Mouse (Mus musculus): Measurements from ENCODE around the gene Atp8b3. TPM values are rescaled to one million over a fixed set of nuclear protein-coding genes. Genes with fewer than 3 reads are reported as not detected.

Atp8b3 gene
- polyA plus RNA-seq, 1 experiment from 2014 or later: 0.51 TPM

- Histone ChIP-seq H3K4me3 (peak overlapping the region; percentile 100), H3K36me3 (replicated peaks) (peaks cover 5% of the 10 kb centered on the region; the same call in 1 of the 2 replicates), H3K27me3 (replicated peaks; ENCODE audit: low read depth, poor library complexity, severe bottlenecking) (no peaks in the 10 kb centered on the region), H3K27ac (replicated peaks) (peak overlapping the region; percentile 99), H3K4me1 (peaks cover 43% of the 10 kb centered on the region), H3K9me3 (no peaks in the 10 kb centered on the region)
- 2% methylated on average over 13 of the region's 13 CpGs for WGBS
- no peak for DNase-seq (ENCODE audit: low spot score)
Observed at GRCm38 (mm10) chr10:80560621-80561020, 21.7 kb upstream of the Atp8b3 start.

- Histone ChIP-seq H3K36me3 (replicated peaks) (0 out of 2 replicates have a peak, but pooled peaks cover 5% of the 10 kb centered on the region), H3K27ac (replicated peaks) (no peak overlapping the region), H3K4me1 (peaks cover 43% of the 10 kb centered on the region), H3K4me3 (no peak overlapping the region), H3K27me3 (replicated peaks; ENCODE audit: low read depth, poor library complexity, severe bottlenecking) (no peaks in the 10 kb centered on the region), H3K9me3 (no peaks in the 10 kb centered on the region)
- DNase-seq (ENCODE audit: low spot score): no peak
- 91% methylated on average over 7 of the region's 7 CpGs for WGBS
Observed at GRCm38 (mm10) chr10:80559431-80559830, 20.5 kb upstream of the Atp8b3 start.

- peak; percentile 80 for DNase-seq (ENCODE audit: low spot score)
- 41% methylated on average over 5 of the region's 5 CpGs for WGBS
Observed at GRCm38 (mm10) chr10:80557346-80557965, 18.5 kb upstream of the Atp8b3 start.

GRCm38 (mm10) chr10:80553997-80554396, 15.1 kb upstream of the Atp8b3 start:
- WGBS: 88% methylated on average over 6 of the region's 6 CpGs
- Histone ChIP-seq H3K27ac (replicated peaks) (no peak overlapping the region), H3K4me3 (peak overlapping the region; percentile 16; the same call in 1 of the 2 replicates), H3K36me3 (replicated peaks) (peaks cover 37% of the 10 kb centered on the region), H3K27me3 (replicated peaks; ENCODE audit: low read depth, poor library complexity, severe bottlenecking) (no peaks in the 10 kb centered on the region), H3K9me3 (no peaks in the 10 kb centered on the region), H3K4me1 (peaks cover 28% of the 10 kb centered on the region)
- DNase-seq (ENCODE audit: low spot score): no peak

More at GRCm38 (mm10) chr10:80557346-80557965, 18.5 kb upstream of the Atp8b3 start:
- no peak overlapping the region; the same call in 1 of the 2 replicates for H3K27ac ChIP-seq (replicated peaks)
- no peaks in the 10 kb centered on the region for H3K27me3 ChIP-seq (replicated peaks; ENCODE audit: low read depth, poor library complexity, severe bottlenecking)
- peak overlapping the region; percentile 11; the same call in 1 of the 2 replicates for H3K4me3 ChIP-seq
- peaks cover 48% of the 10 kb centered on the region for H3K4me1 ChIP-seq
- no peaks in the 10 kb centered on the region for H3K9me3 ChIP-seq
- H3K36me3 ChIP-seq (replicated peaks): peaks cover 15% of the 10 kb centered on the region

- no peaks in the 10 kb centered on the region for H3K9me3 ChIP-seq
- H3K27ac ChIP-seq (replicated peaks): no peak overlapping the region
- peaks cover 28% of the 10 kb centered on the region for H3K4me1 ChIP-seq
- H3K27me3 ChIP-seq (replicated peaks; ENCODE audit: low read depth, poor library complexity, severe bottlenecking): no peaks in the 10 kb centered on the region
- H3K4me3 ChIP-seq: peak overlapping the region; percentile 16; the same call in 1 of the 2 replicates
- no peak for DNase-seq (ENCODE audit: low spot score)
- 91% methylated on average over 8 of the region's 8 CpGs for WGBS
- H3K36me3 ChIP-seq (replicated peaks): peaks cover 41% of the 10 kb centered on the region
Observed at GRCm38 (mm10) chr10:80553575-80553974, 14.7 kb upstream of the Atp8b3 start.

DNA sequence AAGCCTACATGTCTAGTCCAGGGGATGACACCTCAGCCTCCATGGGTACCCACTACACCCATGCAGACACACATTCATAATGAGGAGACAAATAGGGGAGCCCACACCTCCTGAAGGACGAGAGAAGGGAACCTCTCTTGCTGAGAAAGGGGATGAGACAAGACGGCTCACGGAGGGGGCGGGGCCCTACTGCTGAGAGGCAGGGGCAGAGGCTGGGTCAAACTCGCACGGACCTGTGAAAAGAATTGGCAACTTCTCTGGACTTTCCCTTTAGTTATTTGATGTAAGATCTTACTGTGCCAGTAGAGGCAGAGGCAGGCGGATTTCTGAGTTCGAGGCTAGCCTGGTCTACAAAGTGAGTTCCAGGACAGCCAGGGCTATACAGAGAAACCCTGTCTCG, 13.4 kb upstream of the Atp8b3 start:
- no peak overlapping the region for H3K4me3 ChIP-seq
- H3K27me3 ChIP-seq (replicated peaks; ENCODE audit: low read depth, poor library complexity, severe bottlenecking): no peaks in the 10 kb centered on the region
- H3K27ac ChIP-seq (replicated peaks): no peak overlapping the region
- peaks cover 19% of the 10 kb centered on the region for H3K4me1 ChIP-seq
- H3K9me3 ChIP-seq: no peaks in the 10 kb centered on the region
- DNase-seq (ENCODE audit: low spot score): no peak
- H3K36me3 ChIP-seq (replicated peaks): peaks cover 54% of the 10 kb centered on the region
- 66% methylated on average over 9 of the region's 9 CpGs for WGBS

DNA sequence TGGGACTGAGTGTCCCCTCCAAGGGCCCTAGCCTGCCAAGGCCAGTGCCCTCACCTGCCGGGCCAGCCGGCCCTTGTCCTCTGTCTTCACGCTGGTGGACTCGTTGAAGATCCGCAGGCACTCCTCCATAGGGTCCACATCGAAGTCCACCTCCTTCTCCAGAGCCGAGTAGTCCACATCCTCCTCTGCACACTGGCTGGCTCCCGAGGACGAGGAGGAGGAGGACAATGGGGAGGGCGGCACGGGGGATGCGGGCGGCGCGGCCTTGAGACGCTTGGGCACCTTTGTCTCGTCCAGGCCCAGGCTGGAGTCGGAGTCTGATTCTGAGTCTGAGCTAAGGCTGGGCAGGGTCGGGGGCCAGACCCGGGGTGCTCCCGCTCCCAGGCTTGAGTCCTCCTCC, 10.4 kb upstream of the Atp8b3 start:
- peaks cover 16% of the 10 kb centered on the region; the same call in 1 of the 2 replicates for H3K4me1 ChIP-seq
- H3K4me3 ChIP-seq: no peak overlapping the region; the same call in 1 of the 2 replicates
- DNase-seq (ENCODE audit: low spot score): no peak
- no peaks in the 10 kb centered on the region for H3K27me3 ChIP-seq (replicated peaks; ENCODE audit: low read depth, poor library complexity, severe bottlenecking)
- peaks cover 80% of the 10 kb centered on the region for H3K36me3 ChIP-seq (replicated peaks)
- 91% methylated on average over 21 of the region's 21 CpGs for WGBS
- no peak overlapping the region; the same call in 1 of the 2 replicates for H3K27ac ChIP-seq (replicated peaks)
- H3K9me3 ChIP-seq: no peaks in the 10 kb centered on the region

DNA sequence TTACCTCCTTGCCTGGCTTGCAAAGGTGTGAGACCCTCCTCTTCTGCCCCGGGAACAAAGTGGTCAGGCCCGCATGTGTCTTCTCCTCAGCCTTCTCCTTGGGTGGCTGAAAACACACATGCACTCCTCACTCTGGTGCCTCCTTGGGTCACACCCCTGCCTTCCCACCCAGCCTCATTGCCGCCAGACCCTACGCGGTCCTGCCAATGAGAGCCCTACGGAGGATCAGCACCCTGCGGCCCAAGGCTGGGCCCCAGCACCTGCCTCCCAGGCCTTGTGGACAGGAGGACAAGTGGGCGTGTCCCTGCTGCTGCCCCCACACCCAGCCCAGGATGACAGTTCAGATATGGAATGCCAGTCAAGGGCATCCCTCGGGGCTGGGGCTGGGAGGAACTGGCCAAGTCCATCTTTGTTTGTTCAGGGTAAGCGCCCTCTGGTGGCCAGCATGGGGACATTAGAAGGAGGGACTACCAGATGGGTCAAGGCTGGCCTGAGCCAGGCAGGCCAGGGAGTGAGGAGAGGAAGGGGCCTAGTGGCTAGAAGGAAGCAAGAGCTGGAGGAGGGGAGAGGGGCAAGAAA, 9.6 kb upstream of the Atp8b3 start:
- H3K27ac ChIP-seq (replicated peaks): no peak overlapping the region
- WGBS: 76% methylated on average over 10 of the region's 10 CpGs
- H3K36me3 ChIP-seq (replicated peaks): peaks cover 80% of the 10 kb centered on the region

DNA sequence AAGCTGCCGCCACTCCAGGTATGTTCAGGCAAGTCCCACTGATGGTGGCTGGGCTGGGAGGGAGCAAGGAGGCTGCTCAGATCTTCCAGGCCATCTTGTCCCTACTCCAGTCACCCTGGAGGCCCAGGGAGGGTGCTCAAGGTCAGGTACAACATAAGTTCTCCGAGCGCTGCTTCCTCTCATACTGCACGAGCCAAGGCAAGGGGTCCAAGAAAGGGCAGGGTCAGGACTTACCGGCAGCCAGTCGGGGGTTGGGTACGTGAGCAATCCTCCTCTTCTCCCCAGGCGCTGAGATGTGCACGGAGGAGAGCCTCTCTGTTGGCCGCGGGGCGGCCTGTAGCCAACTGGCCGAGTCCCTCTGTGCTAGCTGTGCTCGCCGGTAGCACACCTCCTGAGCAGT, 8.6 kb upstream of the Atp8b3 start:
- Histone ChIP-seq H3K9me3 (no peaks in the 10 kb centered on the region), H3K4me1 (peaks cover 9% of the 10 kb centered on the region; the same call in 1 of the 2 replicates), H3K27me3 (replicated peaks; ENCODE audit: low read depth, poor library complexity, severe bottlenecking) (no peaks in the 10 kb centered on the region), H3K36me3 (replicated peaks) (peaks cover 87% of the 10 kb centered on the region), H3K4me3 (no peak overlapping the region), H3K27ac (replicated peaks) (no peak overlapping the region)
- 93% methylated on average over 15 of the region's 15 CpGs for WGBS
- no peak for DNase-seq (ENCODE audit: low spot score)

More for the DNA sequence above, 9.6 kb upstream of the Atp8b3 start:
- H3K9me3 ChIP-seq: no peaks in the 10 kb centered on the region
- peak overlapping the region; percentile 9; the same call in 1 of the 2 replicates for H3K4me3 ChIP-seq
- DNase-seq (ENCODE audit: low spot score): peak; percentile 78
- H3K27me3 ChIP-seq (replicated peaks; ENCODE audit: low read depth, poor library complexity, severe bottlenecking): no peaks in the 10 kb centered on the region
- peaks cover 16% of the 10 kb centered on the region; the same call in 1 of the 2 replicates for H3K4me1 ChIP-seq

GRCm38 (mm10) chr10:80546945-80547344, 8.0 kb upstream of the Atp8b3 start:
- H3K4me1 ChIP-seq: peaks cover 9% of the 10 kb centered on the region; the same call in 1 of the 2 replicates
- no peak for DNase-seq (ENCODE audit: low spot score)
- WGBS: 96% methylated on average over 4 of the region's 4 CpGs
- no peak overlapping the region for H3K27ac ChIP-seq (replicated peaks)
- no peaks in the 10 kb centered on the region for H3K9me3 ChIP-seq
- no peak overlapping the region for H3K4me3 ChIP-seq
- no peaks in the 10 kb centered on the region for H3K27me3 ChIP-seq (replicated peaks; ENCODE audit: low read depth, poor library complexity, severe bottlenecking)
- H3K36me3 ChIP-seq (replicated peaks): peaks cover 91% of the 10 kb centered on the region

DNA sequence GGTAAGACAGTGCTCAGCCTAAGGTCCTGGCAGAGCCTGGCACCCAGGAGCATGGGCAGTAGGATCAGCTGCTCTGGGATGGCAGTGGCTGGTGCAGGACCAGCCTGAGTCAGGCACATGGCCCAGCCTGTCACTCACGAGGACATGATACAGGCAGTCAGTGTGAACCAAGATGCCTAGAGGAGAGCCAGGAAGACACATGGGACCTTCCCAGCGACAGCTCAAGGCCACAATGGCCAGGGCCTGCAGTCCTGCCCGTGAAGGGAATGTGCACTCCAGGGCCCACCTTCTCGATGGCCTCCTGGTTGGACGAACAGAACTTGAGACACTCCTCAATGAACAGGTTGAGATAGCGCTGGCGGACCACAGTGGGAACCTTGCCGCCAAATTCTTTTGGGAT, 6.7 kb upstream of the Atp8b3 start:
- Histone ChIP-seq H3K4me3 (no peak overlapping the region), H3K4me1 (peaks cover 9% of the 10 kb centered on the region; the same call in 1 of the 2 replicates), H3K9me3 (no peaks in the 10 kb centered on the region), H3K27me3 (replicated peaks; ENCODE audit: low read depth, poor library complexity, severe bottlenecking) (no peaks in the 10 kb centered on the region), H3K27ac (replicated peaks) (no peak overlapping the region), H3K36me3 (replicated peaks) (peaks cover 100% of the 10 kb centered on the region)
- WGBS: 91% methylated on average over 8 of the region's 8 CpGs
- no peak for DNase-seq (ENCODE audit: low spot score)

- no peaks in the 10 kb centered on the region for H3K9me3 ChIP-seq
- 96% methylated on average over 14 of the region's 14 CpGs for WGBS
- no peak for DNase-seq (ENCODE audit: low spot score)
- H3K27ac ChIP-seq (replicated peaks): no peak overlapping the region
- H3K4me3 ChIP-seq: no peak overlapping the region
- H3K27me3 ChIP-seq (replicated peaks; ENCODE audit: low read depth, poor library complexity, severe bottlenecking): peaks cover 3% of the 10 kb centered on the region; the same call in 1 of the 2 replicates
- peaks cover 11% of the 10 kb centered on the region for H3K4me1 ChIP-seq
- H3K36me3 ChIP-seq (replicated peaks): peaks cover 83% of the 10 kb centered on the region
Observed at GRCm38 (mm10) chr10:80543873-80544272, 4.9 kb upstream of the Atp8b3 start.

DNA sequence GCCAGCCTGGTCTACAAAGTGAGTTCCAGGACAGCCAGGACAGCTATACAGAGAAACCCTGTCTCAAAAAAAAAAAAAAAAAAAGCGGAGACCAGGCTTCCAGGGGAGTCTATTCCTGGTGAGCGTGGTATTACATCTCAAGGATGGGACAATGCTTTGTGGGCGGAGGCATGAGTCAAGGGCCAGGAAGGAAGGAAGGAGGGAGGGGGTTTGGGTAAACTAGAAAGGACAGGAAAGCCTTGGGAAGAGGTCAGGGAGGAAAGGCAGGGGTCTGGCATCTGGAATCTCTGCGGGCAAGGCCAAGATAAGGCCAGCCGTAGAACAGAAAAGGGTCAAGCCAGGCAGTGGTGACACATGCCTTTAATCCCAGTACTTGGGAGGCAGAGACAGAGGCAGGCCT, 569 bp upstream of the Atp8b3 start:
- peaks cover 46% of the 10 kb centered on the region for H3K27me3 ChIP-seq (replicated peaks; ENCODE audit: low read depth, poor library complexity, severe bottlenecking)
- no peak overlapping the region for H3K27ac ChIP-seq (replicated peaks)
- H3K36me3 ChIP-seq (replicated peaks): peaks cover 39% of the 10 kb centered on the region
- DNase-seq (ENCODE audit: low spot score): no peak
- no peaks in the 10 kb centered on the region for H3K9me3 ChIP-seq
- H3K4me1 ChIP-seq: peaks cover 27% of the 10 kb centered on the region
- WGBS: 38% methylated on average over 5 of the region's 5 CpGs
- no peak overlapping the region for H3K4me3 ChIP-seq
